Mouse (Mus musculus) frontal cortex, adult 2 months (tissue): ENCODE measurements around the gene Tmem251. TPM values are rescaled to one million over a fixed set of nuclear protein-coding genes. Genes with fewer than 3 reads are reported as not detected.

Experiments used
- DNase-seq, 2 experiments: peaks; one replicate each; pipeline ENCODE4 v3.0.0; 2022; ENCODE audit warnings: low spot score in 1 of 2; ENCODE audit errors: extremely low spot score in 1 of 2
- polyA plus RNA-seq: library from polyadenylated mRNA; depleted of rRNA; stranded (reverse); fragments of >200 nt; gene quantifications from 2 replicates; pipeline ENCODE4 v1.2.3, GENCODE M21; 2012; rRNA removed

The Tmem251 gene
- polyA plus RNA-seq = 3.9 and 4.4 TPM in 2 replicates

DNA sequence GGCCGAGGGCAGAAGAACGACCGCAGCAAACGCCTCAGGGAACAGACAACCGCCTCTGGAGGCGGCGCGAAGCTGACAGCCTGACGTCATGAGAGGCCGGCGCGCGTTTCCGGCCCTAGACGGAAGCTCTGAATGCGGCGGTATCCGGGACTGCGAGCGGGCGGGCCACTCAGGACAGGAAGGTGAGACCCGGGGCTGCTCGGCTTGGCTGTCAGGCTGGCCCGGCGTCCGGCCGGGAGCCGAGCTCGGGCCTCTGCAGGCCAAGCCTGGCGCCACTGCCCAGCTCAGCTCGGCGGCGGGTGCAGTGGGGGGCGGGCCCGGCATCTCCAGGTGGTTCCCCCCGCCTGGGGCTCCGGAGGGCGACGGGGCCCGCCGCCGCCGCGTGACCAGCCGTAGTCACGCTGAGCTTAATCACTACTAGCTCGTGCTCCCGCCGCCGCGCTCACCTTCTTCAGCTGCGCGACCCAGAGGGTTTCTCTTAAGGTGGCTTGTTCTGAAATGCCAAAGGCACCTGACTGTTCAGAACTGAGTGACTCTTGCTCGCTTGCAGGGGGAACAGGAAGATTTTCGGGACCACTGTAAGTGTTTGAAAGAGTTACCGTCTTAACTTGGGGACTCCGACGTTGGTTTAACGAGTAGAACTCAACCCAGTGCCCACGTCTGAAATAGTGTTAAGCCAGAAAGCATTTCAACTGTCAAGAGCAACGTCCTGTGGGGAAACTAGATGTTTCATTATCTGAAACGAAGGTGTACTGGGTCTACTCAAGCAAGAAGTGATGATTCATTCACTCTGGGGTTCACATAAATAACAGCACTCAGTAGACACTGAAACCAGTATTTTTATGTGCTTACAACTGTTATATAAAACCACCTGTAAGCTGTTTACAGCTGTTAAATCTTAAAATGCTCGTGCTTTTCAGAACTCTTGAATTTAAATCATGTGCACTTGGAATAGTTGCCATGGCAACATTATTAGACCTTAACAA lies at the start of gene Tmem251, which contains the start of gene Moap1:
Gene Tmem251 (plus strand): TSS at position 174 of the 986 bp plus-strand sequence.
Gene Moap1 (minus strand): TSS at position 73 of the 986 bp plus-strand sequence.
- DNase-seq = peak; percentile 83 to 91

DNA sequence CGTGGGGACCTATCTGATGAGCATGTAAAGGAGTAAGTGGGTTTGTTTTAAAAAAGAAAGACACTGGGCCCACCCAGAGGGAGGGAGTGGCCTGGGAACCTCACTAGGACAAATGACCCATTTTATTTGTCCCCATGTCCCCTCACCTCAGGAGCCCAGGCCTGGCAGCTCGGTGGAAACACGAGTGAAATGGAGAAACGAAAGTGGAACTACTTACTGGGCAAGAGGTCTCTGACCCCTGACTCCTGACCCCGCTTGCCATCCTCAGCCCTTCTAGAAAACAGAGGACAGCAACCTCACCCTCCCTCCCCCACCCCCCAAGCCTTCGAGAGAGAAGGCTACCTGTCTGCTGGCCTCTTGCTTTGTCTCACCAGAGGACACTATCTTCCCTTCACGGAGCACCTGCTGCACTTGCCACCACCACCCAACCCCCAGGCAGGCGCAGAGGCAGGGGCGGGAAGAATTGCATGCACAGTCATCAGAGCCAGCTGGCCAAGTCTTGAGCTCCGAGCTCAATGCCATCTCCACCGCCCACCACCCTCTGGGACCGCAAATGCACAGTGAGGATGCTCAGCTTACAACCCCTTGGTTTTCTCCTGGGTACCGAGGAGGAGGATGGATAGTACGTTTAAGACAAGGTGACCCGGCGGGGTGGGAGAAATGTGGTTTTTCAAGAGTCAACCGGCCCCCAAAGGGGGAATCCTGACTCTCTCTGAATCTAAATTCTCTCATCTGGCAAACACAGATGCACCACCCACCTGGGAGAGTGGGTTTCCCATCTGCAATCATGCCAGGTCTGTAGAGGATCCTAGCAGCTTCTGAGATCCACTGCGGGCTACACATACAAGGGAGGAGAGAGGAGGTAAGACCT lies 48.0 kb upstream of the Tmem251 start:
- DNase-seq = peak; percentile 77 to 89

DNA sequence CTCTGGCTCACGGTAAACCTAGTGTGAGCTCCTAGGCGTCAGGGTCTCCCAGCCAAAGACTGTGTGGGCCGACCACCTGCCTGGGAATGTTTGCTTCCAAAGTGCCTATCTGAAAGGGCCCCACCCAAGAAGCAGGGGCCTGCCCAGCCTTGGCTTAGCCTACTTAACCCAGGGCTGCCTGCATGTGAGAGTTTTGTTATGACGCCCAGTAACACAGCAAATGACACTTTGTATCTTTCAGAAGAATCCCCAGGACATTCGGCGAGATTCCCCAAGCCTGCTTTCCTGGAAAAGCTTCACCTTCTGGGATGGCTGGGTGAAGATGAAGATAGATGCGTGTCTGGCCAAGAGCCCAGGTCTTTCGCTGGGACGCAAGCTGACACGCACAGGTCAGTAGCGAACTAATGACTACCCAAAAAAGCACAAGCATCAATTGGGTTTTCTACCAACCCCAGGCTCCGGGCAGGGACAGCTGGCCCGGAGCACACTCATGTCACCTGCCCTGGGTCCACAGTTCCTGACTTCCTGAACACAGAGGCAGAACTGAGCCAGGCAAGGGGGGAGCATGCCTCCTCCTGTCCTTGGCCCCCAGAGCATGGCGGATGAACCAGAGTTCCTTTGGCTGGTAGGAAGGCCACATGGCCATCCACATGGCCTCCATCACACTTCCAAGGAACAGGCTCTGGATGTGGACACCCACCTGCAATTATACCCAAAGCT lies 46.8 kb upstream of the Tmem251 start:
- no peak for DNase-seq

DNA sequence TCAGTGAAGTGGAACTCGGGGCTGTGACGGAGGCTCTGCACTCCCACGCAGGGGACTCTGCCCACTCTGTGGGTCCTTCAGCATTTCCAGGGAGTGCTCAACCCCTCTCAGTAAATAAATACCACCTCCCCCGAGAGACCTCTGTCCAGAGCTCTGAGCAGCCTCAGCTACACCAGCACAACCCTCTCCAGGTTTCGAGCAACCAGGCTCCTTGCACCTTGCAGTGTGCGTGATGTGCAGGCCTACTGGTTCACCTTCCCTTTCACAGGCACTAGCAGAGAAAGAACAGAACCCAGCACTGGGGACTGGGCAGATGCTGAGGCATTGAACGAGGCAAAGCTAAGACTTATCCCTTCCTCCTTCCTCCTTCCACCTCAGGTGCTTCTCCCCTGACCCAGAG lies 46.2 kb upstream of the Tmem251 start:
- no peak for DNase-seq

DNA sequence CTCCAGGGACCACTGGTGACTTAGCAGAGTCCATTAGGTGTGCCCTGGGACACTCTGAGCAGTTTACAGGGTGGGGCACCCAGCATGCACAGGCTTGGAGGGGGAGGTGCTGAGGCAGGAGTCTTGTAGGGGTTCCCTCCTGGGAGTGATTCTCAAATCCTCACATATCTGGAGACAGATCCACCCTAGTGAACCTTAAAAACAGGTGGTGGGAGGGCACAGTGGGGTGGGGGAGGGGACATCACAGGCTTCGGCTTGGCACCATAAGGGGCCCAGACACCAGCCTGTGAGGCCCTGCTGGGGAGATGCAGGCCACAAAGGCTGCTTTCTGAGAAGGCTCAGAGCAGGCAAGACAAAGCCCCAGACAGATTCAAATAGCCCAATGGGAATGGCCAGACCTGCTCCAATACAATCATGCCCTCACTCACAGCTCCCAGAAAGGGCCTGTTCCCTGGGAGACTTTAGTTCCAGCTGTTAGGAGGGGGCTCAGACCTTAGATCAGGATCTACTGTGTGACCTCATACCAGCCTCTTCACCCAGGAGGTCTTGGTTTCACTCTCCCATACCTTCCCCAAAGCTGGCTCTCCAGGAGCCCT lies 45.4 kb upstream of the Tmem251 start:
- no peak for DNase-seq

DNA sequence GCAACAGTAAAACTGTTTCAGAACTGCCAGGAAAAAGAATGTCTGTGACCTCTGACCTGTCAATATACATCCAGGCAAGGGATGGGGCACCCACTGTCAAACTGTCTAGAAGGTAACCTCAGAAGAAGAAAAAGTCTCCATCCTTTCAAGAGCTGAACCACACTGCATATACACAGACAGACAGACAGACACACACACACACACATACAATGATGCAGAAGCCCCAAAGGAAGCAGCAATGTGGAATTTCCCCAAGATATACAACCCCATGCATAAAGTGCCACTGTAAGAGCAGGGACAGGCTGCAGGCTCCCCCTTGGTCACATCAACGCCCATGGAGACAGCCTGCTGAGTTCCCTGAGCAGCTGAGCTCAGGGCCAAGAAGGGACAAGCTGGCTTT lies 44.4 kb upstream of the Tmem251 start:
- no peak for DNase-seq

DNA sequence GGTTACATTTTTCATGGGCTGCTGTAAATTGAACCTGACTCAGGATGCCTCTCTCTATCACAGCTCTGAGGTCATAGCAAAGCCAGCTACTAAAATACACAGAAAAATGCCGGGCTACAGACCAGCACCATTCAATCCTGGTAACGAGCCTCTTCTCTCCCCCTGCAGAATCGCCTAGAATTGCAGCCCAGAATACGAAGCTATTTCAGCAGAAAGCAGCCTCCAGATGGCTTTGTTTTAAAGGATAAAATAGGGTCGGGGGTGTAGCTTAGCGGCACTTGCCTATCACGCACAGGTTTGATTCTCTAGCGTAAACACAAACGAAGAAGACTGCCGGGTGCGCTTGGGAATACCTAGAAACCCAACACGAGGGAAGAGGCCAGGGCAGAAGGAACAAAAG lies 43.1 kb upstream of the Tmem251 start:
- DNase-seq = no peak

DNA sequence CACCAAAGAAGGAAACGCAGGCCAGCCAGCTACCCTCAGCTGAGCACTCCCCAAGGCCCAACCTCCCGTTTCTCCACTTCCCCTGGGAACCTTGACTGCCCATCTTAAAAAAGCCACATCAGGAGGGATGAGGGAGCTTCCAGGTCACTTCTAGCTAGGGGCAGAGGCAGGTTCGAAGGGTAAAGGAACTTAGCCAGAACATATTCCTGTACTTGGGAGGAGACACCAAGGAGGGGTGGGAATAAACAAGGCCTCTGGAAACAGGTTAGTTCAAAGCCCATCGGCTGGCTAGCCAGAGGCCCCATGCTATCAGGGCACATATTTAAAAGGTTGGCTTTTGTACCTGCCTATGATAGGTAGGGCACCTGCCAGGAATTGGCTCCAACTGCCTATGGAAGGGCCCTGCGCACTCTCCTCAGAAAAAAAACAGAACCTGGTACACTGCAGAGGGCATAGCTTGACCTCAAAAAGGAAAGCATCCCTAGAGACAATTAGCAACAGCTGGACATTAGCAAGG lies 41.8 kb upstream of the Tmem251 start:
- no peak for DNase-seq

DNA sequence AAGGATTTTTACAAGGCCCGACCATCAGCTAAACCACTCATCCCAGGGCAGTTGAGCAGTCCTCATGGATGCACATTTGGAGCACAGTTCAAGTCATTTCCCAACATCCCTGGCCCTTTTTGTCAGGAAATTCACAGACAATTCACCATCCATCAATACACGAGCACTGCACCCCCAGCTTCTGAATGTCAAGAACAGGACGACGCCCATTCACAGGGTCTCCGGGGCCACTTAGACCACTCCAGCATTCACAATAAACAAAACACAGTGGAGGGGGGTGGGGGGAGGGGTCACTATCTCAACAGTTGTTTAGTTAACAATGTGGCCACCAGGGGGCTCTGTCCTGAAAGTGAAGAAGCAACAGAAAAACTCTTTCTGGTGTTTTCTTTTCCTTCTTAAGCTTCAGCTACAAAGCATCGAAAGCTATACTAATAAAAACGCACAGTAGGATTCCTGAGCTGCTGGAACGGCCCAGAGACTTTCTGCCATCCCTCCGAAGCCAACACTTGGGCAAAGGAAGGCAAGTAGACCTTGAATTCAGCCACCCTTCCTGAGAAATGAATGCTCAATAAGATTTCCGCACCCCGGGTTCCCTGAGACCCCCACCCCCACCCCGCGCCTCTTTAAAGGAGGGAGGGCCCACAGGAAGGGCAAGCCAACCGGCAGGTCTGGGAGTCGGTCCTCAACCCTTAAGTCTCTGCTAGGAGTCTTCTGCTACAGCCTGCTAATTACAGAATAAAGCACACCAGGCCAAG lies 41.0 kb upstream of the Tmem251 start:
- DNase-seq = peak in 1 of 2 experiments; percentile 92

DNA sequence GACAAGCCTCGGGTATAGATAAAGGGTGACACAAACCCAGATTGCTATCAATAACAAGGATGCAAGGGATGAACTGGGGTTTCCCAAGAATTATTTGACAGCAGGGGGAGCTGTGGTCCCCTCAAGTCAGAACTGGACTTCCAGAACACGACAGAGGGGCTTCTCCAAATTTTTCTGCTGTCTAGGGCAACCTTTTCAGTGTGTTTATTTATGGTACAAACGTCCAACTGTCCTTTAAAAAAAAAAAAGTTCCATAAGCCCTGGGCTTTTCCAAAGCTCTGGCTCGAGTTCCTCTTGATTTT lies 40.5 kb upstream of the Tmem251 start:
- peak in 1 of 2 experiments; percentile 70 for DNase-seq

DNA sequence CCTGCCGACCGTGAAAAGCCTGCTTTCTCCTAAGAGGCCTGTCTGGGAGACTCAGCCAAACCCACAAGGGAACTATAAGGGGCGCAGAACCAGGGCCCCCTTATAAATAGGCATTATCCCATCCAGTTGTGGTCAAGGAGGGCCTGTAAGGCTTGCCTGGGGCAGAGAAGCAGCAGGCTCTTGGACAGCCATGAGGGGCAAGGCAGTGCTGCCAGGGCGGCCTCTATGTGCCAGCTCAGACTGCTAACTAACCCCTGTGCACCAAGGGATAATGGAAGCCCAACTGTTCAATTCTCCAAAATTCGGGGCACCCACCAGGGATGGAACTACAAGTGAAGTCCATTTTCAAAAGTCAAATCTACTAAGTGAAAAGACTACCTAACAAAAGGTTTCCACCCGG lies 40.1 kb upstream of the Tmem251 start:
- DNase-seq = no peak

DNA sequence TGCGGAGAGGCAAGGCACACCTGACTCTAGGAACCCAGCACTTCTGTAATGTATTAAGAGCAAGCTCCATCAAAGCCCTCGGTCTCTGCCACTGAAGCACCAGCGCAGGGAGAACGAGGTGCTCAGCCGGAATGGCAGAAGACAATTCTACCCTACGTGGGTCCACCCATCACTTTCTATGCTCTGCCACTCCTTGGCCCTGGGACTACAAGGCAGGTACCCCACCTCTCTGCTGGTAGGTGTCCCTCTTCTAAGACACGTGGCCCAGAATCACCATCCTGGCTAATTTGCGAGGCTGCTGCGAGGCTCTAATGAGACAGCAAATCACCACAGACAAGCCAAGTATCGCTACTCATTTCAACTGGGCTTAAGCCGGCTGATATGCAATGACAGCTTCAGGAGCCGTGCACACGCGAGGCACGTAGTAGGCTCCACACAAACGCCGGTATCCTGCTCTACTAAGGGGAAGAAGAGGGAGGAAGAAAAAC lies 39.6 kb upstream of the Tmem251 start:
- DNase-seq = no peak

DNA sequence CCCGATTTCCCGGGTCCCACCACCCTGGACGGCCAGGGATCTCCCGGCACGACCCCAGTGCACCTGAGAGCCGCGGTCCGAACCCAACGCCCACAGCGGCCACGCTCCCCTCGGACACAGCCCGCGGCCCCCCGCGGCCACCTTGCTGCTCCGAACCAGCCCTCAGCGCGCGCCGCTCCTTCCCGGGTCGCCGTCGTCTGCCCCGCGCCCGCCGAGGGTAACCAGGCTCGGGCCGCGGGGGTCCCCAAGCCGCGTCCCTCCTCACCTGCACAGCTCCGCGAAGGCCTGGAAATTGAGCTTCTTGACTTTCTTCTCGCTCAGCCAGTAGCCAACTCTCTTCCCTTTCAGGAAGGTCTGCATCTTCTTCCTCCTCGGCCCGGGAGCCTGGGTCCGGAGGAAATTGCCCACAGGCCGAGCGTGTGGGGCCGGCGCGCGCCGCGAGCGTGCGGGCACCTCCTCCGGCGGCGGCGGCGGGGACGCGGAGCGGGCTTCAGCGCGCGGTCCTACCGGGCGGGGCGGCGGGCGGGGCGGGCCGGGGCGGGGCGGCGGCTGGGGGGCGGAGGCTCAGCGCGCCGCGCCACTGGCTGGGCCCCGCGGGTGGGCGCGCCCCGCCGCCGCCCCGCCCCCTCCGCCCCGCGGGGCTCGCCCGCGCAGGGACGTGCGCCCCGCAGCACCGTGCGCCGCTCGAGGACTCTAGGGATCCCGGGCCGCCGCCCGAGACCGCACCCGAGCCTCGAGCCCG lies 38.9 kb upstream of the Tmem251 start, which contains the start of gene Itpk1:
Gene Itpk1 (minus strand): TSS at position 474 of the 742 bp plus-strand sequence.
- peak in 1 of 2 experiments; percentile 43 for DNase-seq

DNA sequence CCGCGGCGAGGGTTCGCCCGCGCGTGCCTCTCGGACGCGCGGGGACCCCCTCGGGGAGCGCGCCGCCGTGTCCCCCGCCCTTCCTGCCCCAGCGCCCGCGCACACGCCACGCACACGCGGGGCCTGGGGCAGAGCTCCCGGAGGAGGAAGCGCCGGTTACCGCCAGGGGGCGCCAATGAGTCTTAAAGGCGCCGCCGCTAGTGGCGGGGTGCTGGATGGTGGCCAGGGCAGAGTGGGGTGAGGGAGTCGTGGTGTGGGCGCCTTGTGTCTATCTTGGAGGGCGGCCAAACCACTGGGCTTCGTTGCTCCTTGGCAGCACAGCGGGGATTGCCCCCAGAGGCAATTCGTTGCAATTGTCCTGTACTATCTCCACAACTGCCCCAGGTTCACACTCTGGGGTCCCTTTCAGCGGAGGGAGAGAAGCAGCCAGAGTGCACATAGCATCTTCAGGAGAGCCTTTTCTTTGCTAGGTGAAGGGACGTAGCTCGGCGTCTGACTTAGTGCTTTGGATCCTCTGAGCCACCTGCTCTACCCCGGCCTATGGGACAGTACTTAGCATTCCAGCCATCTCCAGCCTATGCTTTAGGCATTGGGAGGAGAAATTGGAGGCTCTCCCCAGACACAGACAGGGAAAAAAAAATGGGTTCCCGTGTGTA lies 38.2 kb upstream of the Tmem251 start:
- DNase-seq = peak; percentile 75 to 94

DNA sequence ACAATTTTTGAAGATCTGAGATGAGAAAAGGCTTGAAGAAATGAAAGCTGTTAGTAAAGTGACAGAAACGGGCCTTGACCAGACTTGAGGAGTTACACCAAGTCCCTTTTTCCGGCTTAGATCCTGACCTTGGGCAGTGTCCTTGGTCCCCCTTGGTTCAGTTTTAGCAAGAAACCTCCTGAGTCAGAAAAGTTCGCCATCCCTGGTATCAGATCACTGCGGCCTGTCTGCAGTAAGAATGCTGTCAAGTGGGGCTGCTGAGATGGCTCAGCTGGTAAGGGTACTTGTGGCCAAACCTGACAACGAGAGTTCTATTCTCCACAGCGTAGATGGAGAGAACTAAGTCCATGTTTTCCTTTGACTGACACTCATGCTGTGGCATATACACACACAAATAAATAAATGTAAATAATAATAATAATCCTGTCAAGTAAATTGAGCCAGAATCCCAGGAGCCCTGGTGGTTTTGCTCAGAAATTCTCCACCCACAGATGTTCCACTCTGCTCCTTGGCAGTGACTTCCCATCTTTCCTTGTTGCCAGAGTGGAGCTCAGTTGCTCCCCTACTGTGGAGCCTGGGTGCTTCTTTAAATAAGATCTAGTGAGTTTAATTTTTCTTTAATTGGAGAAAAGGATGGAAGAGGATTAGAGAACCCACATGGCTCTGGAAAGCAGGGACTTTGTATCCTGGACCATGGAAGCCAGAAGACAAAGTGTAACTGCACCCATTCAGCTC lies 37.5 kb upstream of the Tmem251 start:
- DNase-seq = peak in 1 of 2 experiments; percentile 53

DNA sequence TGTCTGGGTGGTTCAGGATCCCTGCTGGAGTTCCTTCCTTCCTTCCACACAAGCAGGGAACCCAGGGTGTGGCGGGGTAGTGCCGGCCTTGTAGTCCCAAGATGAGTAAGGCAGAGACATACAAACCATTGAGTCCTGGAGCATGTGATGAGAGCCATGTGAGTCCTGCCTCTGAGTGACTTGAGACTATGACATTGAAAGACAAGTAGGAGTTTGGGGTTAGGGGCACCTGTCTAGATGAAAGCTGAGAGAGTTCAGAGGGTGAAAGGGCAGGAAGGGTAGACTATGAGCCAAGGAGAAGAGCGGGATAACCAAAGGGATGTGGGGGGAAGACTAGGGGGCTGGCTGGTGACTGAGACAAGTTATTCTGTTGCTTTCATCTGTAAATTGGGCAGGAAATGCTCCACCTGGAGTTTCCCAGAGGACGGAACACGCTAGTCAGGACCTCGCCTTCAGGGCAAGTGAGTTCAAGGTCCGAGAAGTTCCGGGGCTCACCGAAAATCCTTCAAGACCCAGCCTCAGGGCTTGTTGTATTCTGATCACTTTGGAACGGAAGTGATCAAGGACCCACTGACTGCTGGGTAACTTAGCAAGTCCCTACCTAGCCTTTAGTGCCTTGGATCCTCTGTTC lies 36.6 kb upstream of the Tmem251 start:
- no peak for DNase-seq

DNA sequence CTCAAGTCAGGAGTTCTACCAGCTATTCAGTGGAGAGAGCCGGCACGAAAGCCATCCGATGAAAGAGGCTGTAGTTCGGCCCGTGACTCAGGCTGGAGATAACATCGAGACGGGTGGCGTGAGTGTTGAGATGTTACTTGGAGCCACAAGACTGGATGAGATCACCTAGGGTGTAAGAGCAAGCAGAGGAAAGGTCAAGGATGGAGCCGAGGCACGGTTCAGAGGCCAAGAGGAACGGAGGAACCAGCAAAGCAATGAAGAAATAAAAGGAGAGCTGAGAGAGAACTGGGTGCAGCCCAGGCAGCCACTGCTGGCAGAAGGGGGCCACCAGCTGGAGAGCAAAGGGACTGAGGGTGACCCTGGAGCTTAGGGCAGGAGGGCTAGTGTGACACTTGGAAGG lies 35.3 kb upstream of the Tmem251 start:
- no peak for DNase-seq
